Mouse (Mus musculus) monocyte, adult 2 months (primary cell): ENCODE measurements around the gene Methig1.

Experiments used
- DNase-seq, 2 experiments: peaks; one replicate each; pipeline ENCODE4 v3.0.0; 2022; ENCODE audit warnings: low spot score in 2 of 2, low read depth in 1 of 2

Methig1 gene

GRCm38 (mm10) chr15:100422476-100422875 is 69.5 kb downstream of the Methig1 start:
- DNase-seq: no peak

DNA sequence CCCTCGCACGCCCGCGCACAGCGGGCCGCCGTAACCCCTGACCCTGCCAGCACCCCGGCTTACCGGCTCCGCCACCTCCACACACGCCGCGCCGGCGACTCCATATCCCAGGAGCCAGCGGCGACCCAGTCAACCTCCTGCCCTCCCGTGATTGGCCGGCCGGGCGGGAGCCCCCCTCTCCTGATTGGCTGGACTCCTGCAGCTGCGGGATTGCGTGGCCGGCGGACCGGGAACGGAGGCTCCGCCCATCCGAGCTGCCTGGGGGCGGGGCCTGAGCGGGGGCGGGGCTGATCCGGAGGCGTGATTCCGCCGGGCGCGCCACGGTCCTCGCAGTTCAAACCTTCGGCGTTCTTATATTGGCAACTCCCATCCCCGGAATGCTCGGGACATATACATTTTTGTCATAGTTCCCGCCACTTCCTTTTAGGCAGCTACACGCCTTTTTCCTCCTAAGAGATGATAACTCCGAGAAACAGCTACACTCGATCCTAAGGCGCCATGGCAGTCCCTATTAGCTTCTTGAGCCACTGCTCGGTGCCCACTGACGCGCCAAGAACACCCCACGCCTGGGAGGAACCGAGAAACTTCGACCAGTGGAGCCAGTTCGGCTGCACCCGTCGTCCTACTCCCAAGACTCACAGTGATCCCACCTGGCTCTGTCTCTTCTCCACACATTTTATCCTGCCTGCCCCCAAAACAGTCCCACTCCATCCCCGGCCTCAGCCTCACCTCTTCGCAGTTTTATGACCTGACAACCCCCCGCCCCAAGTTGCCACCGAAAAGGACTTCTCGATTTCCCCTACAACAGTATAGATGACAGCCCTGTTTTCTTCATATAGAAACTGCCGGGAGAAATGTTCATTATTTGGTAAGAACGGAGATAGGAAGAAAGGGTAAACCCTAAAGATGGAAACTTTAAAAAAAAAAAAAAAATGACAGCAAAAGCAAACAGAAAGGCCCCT is 70.2 kb downstream of the Methig1 start:
- peak; percentile 85 to 89 for DNase-seq

DNA sequence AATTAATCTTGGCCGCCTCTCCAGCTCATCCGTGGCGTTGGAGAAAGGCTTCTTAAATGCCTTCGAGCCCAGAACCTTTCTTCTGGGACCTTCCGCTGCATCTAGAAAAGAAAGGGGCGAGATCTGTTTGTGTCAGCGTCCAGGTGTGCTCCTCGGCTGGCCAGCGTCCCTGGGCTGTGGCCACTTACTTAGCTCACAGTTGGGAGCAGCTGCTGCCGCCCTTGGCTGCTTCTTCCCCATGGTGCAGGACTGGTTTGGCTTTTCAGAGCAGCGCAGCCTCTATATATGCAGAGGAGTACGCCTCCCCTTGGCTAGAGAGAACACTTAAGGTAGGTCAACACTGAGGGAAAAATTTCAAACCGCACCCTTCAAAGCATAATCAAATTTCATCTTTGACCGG is 71.0 kb downstream of the Methig1 start:
- no peak for DNase-seq

DNA sequence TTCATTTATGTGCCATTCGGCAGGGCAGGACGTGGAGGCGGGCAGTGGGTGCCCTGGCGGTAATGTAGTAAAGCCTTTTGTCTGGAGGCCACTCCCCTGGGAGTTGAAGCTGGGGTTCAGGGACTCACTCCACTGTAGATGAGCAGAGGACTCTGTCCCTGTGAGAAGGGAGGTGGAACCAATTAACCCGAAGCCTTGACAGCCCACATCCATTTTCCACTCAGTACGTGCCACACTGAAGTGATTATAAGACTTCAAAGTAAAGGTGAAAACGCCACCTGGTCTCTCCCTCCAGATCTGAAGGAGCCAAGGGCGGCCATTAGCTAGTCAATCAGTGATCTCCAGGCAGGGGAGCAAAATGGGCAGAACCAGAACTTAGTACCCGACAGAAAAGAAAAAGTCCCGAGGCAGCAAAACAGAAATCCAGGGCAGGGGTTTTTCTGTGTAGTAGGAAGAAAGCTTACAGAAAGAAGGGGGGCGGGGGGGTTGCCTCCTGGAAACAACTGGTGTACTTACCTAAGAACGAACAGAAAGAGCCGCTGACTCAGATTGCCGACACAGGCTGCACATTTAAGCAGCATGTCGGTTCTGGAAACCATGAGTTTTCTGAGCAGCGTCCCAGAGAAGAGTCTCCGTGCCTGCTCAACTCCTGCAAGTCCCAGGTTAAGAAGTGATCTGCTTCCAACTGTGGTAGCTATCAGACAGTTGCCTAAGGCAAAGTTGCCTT is 71.6 kb downstream of the Methig1 start, which contains the start of gene Slc11a2:
Slc11a2 (minus strand) TSS at position 677 of the 727 bp plus-strand sequence.
- DNase-seq: no peak

DNA sequence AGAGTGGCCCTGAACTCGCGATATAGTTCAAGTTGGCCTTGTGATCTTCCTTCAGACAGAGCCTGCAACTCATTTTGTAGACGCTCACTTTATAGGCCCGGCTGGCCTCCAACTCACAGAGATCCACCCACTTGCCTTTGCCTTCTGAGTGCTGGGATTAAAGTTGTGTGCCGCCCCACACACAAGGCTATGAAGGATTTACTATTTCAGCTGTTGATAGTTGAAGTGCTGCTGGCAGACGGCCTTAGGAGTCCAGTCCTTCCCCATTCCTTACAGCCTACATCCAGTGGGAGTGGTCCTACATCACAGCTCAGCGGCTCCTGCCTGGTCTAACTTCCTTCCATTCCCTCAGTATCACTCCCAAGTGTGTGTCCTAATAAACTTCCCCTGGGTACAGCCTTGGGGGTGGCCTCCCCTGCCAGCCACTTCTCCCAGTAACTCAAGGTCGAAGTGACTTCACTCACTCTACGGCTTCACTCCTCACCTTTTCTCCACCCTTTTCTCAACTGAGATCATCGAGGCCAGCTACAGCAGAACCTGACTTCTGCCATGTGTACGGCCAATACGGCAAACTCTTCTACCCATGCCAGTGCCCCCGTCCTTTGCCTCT is 75.5 kb downstream of the Methig1 start:
- no peak for DNase-seq

DNA sequence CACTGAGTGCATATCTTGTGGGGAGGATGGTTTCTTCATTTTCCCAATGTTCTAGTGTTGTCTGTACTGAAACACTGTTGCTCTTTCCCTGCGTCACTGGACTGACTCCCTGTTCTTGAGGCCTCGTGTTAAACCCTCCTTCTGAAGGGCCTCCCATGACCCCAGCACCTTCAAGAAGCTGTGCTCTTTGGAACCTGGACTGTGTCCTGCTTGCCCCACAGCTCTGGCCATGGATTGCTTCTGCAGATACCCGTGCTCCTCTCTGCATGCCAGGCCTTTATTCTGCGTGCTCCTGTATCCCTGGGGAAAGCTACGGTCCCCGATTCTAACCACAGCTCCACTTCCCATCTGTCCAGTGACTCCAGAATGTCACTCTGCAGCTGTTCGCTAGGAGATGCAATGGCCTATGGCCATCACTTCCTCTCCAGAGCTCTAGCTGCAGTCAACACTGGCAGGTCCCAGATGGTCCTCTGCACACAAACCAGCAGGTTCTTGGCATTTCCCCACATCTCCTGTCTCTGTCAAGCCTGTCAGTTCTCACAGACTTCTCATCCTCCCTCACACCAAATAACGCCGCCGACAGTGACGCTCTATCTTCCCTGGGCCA is 77.1 kb downstream of the Methig1 start:
- no peak for DNase-seq

GRCm38 (mm10) chr15:100433234-100433633 is 80.3 kb downstream of the Methig1 start:
- DNase-seq: no peak
